Mouse (Mus musculus) CH12.LX (cell line): Measurements from ENCODE around the gene Trp53rka.

Source experiments
- BHLHE40 ChIP-seq: IDR thresholded peaks from 2 replicates; pipeline ENCODE4 v1.6.1; 2011; ENCODE audit warnings: mild to moderate bottlenecking, low read depth, low read length, improper control_type of control experiment
- CTCF ChIP-seq, 2 experiments: IDR thresholded peaks in 1 of 2; conservative IDR thresholded peaks in 1 of 2; 2 replicates each; pipeline ENCODE4 v1.5.1; 2011 to 2012; ENCODE audit warnings: low read depth in 2 of 2, low read length in 2 of 2, improper control_type of control experiment in 1 of 2, inconsistent platforms in 1 of 2, mild to moderate bottlenecking in 1 of 2, moderate library complexity in 1 of 2
- ELF1 ChIP-seq: IDR thresholded peaks from 2 replicates; pipeline ENCODE4 v1.6.1; 2014; ENCODE audit warnings: low read depth, mild to moderate bottlenecking, inconsistent platforms, low read length, improper control_type of control experiment
- ETS1 ChIP-seq: conservative IDR thresholded peaks from 2 replicates; pipeline ENCODE4 v1.6.1; 2012; ENCODE audit warnings: low read depth, mild to moderate bottlenecking, inconsistent platforms, low read length, improper control_type of control experiment, moderate library complexity
- HCFC1 ChIP-seq: IDR thresholded peaks from 2 replicates; pipeline ENCODE4 v1.6.1; 2012; ENCODE audit warnings: low read depth, mild to moderate bottlenecking, inconsistent platforms, low read length, improper control_type of control experiment
- JUND ChIP-seq: conservative IDR thresholded peaks from 2 replicates; pipeline ENCODE4 v1.6.1; 2011; ENCODE audit warnings: low read depth, low read length, improper control_type of control experiment
- MEF2A ChIP-seq: IDR thresholded peaks from 2 replicates; pipeline ENCODE4 v1.6.1; 2014; ENCODE audit warnings: low read depth, mild to moderate bottlenecking, inconsistent platforms, low read length, improper control_type of control experiment, borderline replicate concordance
- MXI1 ChIP-seq: IDR thresholded peaks from 2 replicates; pipeline ENCODE4 v1.6.1; 2011; ENCODE audit warnings: mild to moderate bottlenecking, low read depth, low read length, improper control_type of control experiment
- MYC ChIP-seq: IDR thresholded peaks from 2 replicates; pipeline ENCODE4 v1.6.1; 2011; ENCODE audit warnings: low read depth, mild to moderate bottlenecking, improper control_type of control experiment, low read length
- POLR2A ChIP-seq: IDR thresholded peaks from 2 replicates; pipeline ENCODE4 v1.6.1; 2011; ENCODE audit warnings: low read depth, mild to moderate bottlenecking, improper control_type of control experiment, low read length
- RAD21 ChIP-seq: IDR thresholded peaks from 2 replicates; pipeline ENCODE4 v1.6.1; 2011; ENCODE audit warnings: low read depth, mild to moderate bottlenecking, low read length, improper control_type of control experiment, moderate library complexity
- SMC3 ChIP-seq: IDR thresholded peaks from 2 replicates; pipeline ENCODE4 v1.6.1; 2011; ENCODE audit warnings: low read depth, low read length, improper control_type of control experiment
- TCF12 ChIP-seq: IDR thresholded peaks from 2 replicates; pipeline ENCODE4 v1.6.1; 2014; ENCODE audit warnings: low read depth, mild to moderate bottlenecking, inconsistent platforms, low read length, improper control_type of control experiment
- ZNF384 ChIP-seq: IDR thresholded peaks from 2 replicates; pipeline ENCODE4 v1.6.1; 2012; ENCODE audit warnings: low read depth, low read length, improper control_type of control experiment, inconsistent platforms

DNA sequence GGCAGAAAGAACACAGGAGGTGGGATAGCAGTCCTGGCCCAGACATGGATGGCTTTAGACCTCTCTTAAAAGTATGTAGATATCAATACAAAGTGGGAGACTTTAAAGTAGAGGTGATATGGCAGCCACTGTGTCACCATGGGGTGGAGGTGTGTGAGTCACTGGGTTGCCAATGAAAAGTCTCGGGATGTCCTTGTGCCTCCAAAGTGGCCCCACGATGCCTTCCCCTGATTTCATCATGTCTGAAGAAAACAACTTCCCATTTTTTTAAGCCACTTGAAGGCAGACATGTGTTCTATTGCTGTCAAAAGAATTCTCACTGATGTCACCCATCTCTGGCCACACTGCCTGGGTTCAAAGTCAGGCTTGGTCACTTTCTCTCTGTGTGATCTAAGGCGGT is 48.3 kb downstream of the Trp53rka start:
- no peak for TF ChIP-seq CTCF (conservative IDR thresholded peaks at IDR 0.05 in 1 of 2, IDR thresholded peaks at IDR 0.05 in 1 of 2; ENCODE audit: low read depth in 2 of 2, low read length in 2 of 2)
- no peak for TF ChIP-seq POLR2A
- no peak for TF ChIP-seq TCF12
- no peak for TF ChIP-seq MEF2A
- no peak for TF ChIP-seq RAD21
- TF ChIP-seq ZNF384 = no peak
- TF ChIP-seq JUND = no peak
- TF ChIP-seq MYC = no peak
- no peak for TF ChIP-seq SMC3
- TF ChIP-seq BHLHE40 = no peak
- no peak for TF ChIP-seq ELF1
- TF ChIP-seq ETS1 = no peak
- no peak for TF ChIP-seq HCFC1
- TF ChIP-seq MXI1 = no peak
